Mouse (Mus musculus) macrophage (primary cell): Measurements from ENCODE around the gene Trim71. TPM values are rescaled to one million over a fixed set of nuclear protein-coding genes. Genes with fewer than 3 reads are reported as not detected.

ENCODE experiments used
- H3K27ac ChIP-seq: fragments of 350-480 bp; formaldehyde crosslinking; 2 replicates; pipeline ENCODE4 v1.9.0; 2021
- H3K36me3 ChIP-seq: fragments of 350-480 bp; formaldehyde crosslinking; 2 replicates; pipeline ENCODE4 v1.9.0; 2021; ENCODE audit errors: inconsistent target
- H3K4me3 ChIP-seq: fragments of 350-480 bp; formaldehyde crosslinking; 2 replicates; pipeline ENCODE4 v1.9.0; 2021; ENCODE audit errors: inconsistent target
- H3K79me2 ChIP-seq: fragments of 350-480 bp; formaldehyde crosslinking; 2 replicates; pipeline ENCODE4 v1.9.0; 2021; ENCODE audit errors: inconsistent target
- WGBS: methylation state at CpG from one replicate; pipeline ENCODE4 v1.1.7; 2026; ENCODE audit warnings: inconsistent platforms; ENCODE audit not compliant: missing documents; 5-methylcytosine and 5-hydroxymethylcytosine counted together
- polyA plus RNA-seq: library from polyadenylated mRNA; stranded (reverse); fragments of 250-400 nt; gene quantifications from 3 replicates; pipeline ENCODE4 v1.2.4, GENCODE M21; 2018; ENCODE audit warnings: inconsistent platforms

Gene Trim71
- polyA plus RNA-seq, 1 experiment from 2014 or later = not detected

- Histone ChIP-seq H3K27ac (no peak overlapping the region), H3K79me2 (no peaks in the 10 kb centered on the region), H3K4me3 (no peak overlapping the region), H3K36me3 (no peaks in the 10 kb centered on the region)
- WGBS = 70% methylated on average over 8 of the region's 9 CpGs
These were observed 19.3 kb downstream of the Trim71 start for GRCm38 (mm10) chr9:114544754-114545393.

- H3K4me3 ChIP-seq = no peak overlapping the region
- H3K36me3 ChIP-seq = no peaks in the 10 kb centered on the region
- no peak overlapping the region for H3K27ac ChIP-seq
- no peaks in the 10 kb centered on the region for H3K79me2 ChIP-seq
- WGBS = 62% methylated on average over 17 of the region's 17 CpGs
These were observed 20.1 kb downstream of the Trim71 start for GRCm38 (mm10) chr9:114543882-114544753.

GRCm38 (mm10) chr9:114541279-114541741 lies 22.9 kb downstream of the Trim71 start:
- no peaks in the 10 kb centered on the region for H3K36me3 ChIP-seq
- H3K79me2 ChIP-seq = no peaks in the 10 kb centered on the region
- WGBS = 29% methylated on average over 1 of the region's 1 CpGs
- H3K4me3 ChIP-seq = no peak overlapping the region
- H3K27ac ChIP-seq = no peak overlapping the region

GRCm38 (mm10) chr9:114538996-114539563 lies 25.1 kb downstream of the Trim71 start:
- Histone ChIP-seq H3K36me3 (no peaks in the 10 kb centered on the region), H3K79me2 (no peaks in the 10 kb centered on the region), H3K4me3 (no peak overlapping the region), H3K27ac (no peak overlapping the region)
- 93% methylated on average over 6 of the region's 7 CpGs for WGBS

GRCm38 (mm10) chr9:114536628-114537027 lies 27.5 kb downstream of the Trim71 start:
- no peaks in the 10 kb centered on the region for H3K79me2 ChIP-seq
- H3K4me3 ChIP-seq = no peak overlapping the region
- no peak overlapping the region for H3K27ac ChIP-seq
- H3K36me3 ChIP-seq = no peaks in the 10 kb centered on the region
- WGBS = 92% methylated on average over 2 of the region's 2 CpGs

GRCm38 (mm10) chr9:114534747-114535517 lies 29.2 kb downstream of the Trim71 start:
- H3K36me3 ChIP-seq = no peaks in the 10 kb centered on the region
- no peaks in the 10 kb centered on the region for H3K79me2 ChIP-seq
- WGBS = 85% methylated on average over 9 of the region's 9 CpGs
- no peak overlapping the region for H3K4me3 ChIP-seq
- no peak overlapping the region for H3K27ac ChIP-seq

GRCm38 (mm10) chr9:114533848-114534247 lies 30.3 kb downstream of the Trim71 start:
- Histone ChIP-seq H3K79me2 (no peaks in the 10 kb centered on the region), H3K27ac (no peak overlapping the region), H3K4me3 (no peak overlapping the region), H3K36me3 (no peaks in the 10 kb centered on the region)
- 67% methylated on average over 4 of the region's 4 CpGs for WGBS

- Histone ChIP-seq H3K36me3 (no peaks in the 10 kb centered on the region), H3K27ac (no peak overlapping the region), H3K4me3 (no peak overlapping the region), H3K79me2 (no peaks in the 10 kb centered on the region)
- 92% methylated on average over 11 of the region's 11 CpGs for WGBS
These were observed 32.9 kb downstream of the Trim71 start for GRCm38 (mm10) chr9:114531276-114531675.

- Histone ChIP-seq H3K36me3 (no peaks in the 10 kb centered on the region), H3K4me3 (no peak overlapping the region), H3K27ac (no peak overlapping the region), H3K79me2 (no peaks in the 10 kb centered on the region)
- WGBS = 91% methylated on average over 9 of the region's 9 CpGs
These were observed 35.5 kb downstream of the Trim71 start for GRCm38 (mm10) chr9:114528680-114529048.

GRCm38 (mm10) chr9:114527992-114528679 lies 36.0 kb downstream of the Trim71 start:
- 56% methylated on average over 16 of the region's 17 CpGs for WGBS
- Histone ChIP-seq H3K27ac (no peak overlapping the region), H3K4me3 (no peak overlapping the region), H3K79me2 (no peaks in the 10 kb centered on the region), H3K36me3 (no peaks in the 10 kb centered on the region)

- no peaks in the 10 kb centered on the region for H3K79me2 ChIP-seq
- 11% methylated on average over 16 of the region's 16 CpGs for WGBS
- no peaks in the 10 kb centered on the region for H3K36me3 ChIP-seq
- no peak overlapping the region for H3K27ac ChIP-seq
- no peak overlapping the region for H3K4me3 ChIP-seq
These were observed 37.1 kb downstream of the Trim71 start for GRCm38 (mm10) chr9:114527085-114527484.

- WGBS = 71% methylated on average over 8 of the region's 8 CpGs
- Histone ChIP-seq H3K4me3 (no peak overlapping the region), H3K27ac (no peak overlapping the region), H3K36me3 (no peaks in the 10 kb centered on the region), H3K79me2 (no peaks in the 10 kb centered on the region)
These were observed 37.6 kb downstream of the Trim71 start for GRCm38 (mm10) chr9:114526581-114526980.

- WGBS = 83% methylated on average over 7 of the region's 8 CpGs
These were observed 38.3 kb downstream of the Trim71 start for GRCm38 (mm10) chr9:114525891-114526290.

GRCm38 (mm10) chr9:114525073-114525633 lies 39.0 kb downstream of the Trim71 start:
- no peak overlapping the region for H3K4me3 ChIP-seq
- H3K27ac ChIP-seq = no peak overlapping the region
- no peaks in the 10 kb centered on the region for H3K36me3 ChIP-seq
- 92% methylated on average over 8 of the region's 15 CpGs for WGBS
- H3K79me2 ChIP-seq = no peaks in the 10 kb centered on the region

More at GRCm38 (mm10) chr9:114525891-114526290, 38.3 kb downstream of the Trim71 start:
- Histone ChIP-seq H3K79me2 (no peaks in the 10 kb centered on the region), H3K36me3 (no peaks in the 10 kb centered on the region), H3K4me3 (no peak overlapping the region), H3K27ac (no peak overlapping the region)
